Comparison of ENCODE assay signal across 8 mouse cellular contexts in the genomic region with DNA sequence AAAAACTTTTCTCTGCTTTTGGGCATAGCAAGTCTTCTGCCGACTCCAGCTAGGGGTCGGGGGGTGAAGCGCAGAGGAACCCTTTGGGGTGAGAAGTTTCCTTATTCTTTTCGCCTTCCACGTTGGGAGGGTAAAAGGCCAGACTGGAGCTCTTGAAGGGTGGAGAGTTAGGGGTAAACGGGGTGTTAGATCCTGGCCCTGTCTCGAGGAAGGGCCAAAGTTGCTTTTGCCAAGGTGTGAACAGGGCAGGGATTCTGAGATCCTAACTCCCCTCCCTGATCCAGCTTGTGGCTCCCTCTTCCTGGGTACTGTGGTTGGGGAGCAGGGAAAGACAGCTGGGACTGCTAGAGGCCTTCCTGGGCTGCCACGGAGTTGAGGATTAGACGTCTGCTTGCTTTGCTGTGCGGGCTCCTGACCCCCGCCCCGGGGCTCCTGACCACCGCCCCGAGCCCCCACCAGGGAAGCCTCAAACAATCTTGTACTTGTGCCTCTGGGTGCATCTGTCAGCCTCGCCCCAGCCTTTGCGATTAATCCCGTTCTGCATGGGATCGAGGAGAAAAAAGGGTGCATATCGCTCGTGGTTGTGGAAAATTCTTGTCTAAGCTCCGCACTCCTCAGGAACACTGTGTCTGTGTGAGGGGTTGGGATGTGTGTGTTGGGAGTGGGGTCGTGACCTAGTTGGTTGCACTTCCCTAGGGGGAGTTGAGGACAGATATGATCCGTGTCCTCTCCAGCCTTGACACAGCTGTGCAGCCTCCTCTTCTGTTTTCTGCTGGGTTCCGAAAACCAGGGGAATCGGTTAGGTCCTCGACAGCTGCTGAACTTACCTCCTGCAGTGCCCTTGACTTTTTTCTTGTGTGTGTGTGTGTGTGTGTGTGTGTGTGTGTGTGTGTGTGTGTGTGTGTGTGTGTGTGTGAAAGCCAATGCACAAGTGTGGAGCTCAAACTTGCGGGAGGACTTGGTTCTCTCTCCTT. TPM values are rescaled to one million over a fixed set of nuclear protein-coding genes. Genes with fewer than 3 reads are reported as not detected.
DNase-seq lines count a peak whose midpoint lies in the region; ATAC-seq and TF ChIP-seq lines count a peak whose summit lies in the region.

No protein-coding gene starts in this region.

- H3K27me3 ChIP-seq in lung, embryonic 14.5 days (ENCODE audit: insufficient read depth, low read length), result peaks cover 22% of the 10 kb centered on the region
- peaks cover 11% of the 10 kb centered on the region for H3K27me3 ChIP-seq in forebrain, embryonic 11.5 days (ENCODE audit: control insufficient read depth, insufficient read depth, low read length)
- no peaks in the 10 kb centered on the region; the same call in 1 of the 2 replicates for H3K27me3 ChIP-seq in intestine, postnatal 0 days (replicated peaks; ENCODE audit: control insufficient read depth, insufficient read depth, low read length)
- peaks cover 64% of the 10 kb centered on the region for H3K27me3 ChIP-seq in neural tube, embryonic 13.5 days

- H3K36me3 ChIP-seq in lung, embryonic 14.5 days (ENCODE audit: insufficient read depth), result 0 out of 2 replicates have a peak, but pooled peaks cover 6% of the 10 kb centered on the region
- no peaks in the 10 kb centered on the region for H3K36me3 ChIP-seq in forebrain, embryonic 11.5 days (ENCODE audit: control insufficient read depth, insufficient read depth, low read length)
- 0 out of 2 replicates have a peak, but pooled peaks cover 3% of the 10 kb centered on the region for H3K36me3 ChIP-seq in intestine, postnatal 0 days (ENCODE audit: control insufficient read depth, insufficient read depth)
- H3K36me3 ChIP-seq in neural tube, embryonic 13.5 days, result no peaks in the 10 kb centered on the region

- H3K4me2 ChIP-seq in lung, embryonic 14.5 days, result peak overlapping the region; percentile 90
- peak overlapping the region; percentile 97 for H3K4me2 ChIP-seq in forebrain, embryonic 11.5 days (ENCODE audit: low read depth, low read length, severe bottlenecking)
- H3K4me2 ChIP-seq in intestine, postnatal 0 days (replicated peaks; ENCODE audit: low read depth), result peak overlapping the region; percentile 87
- peak overlapping the region; percentile 98 for H3K4me2 ChIP-seq in neural tube, embryonic 13.5 days

- H3K27ac ChIP-seq in lung, embryonic 14.5 days (ENCODE audit: low read depth), result peak overlapping the region; percentile 46; the same call in 1 of the 2 replicates
- H3K27ac ChIP-seq in forebrain, embryonic 11.5 days (ENCODE audit: low read depth, low read length), result no peak overlapping the region
- H3K27ac ChIP-seq in intestine, postnatal 0 days (ENCODE audit: low read depth, low read length), result peak overlapping the region; percentile 92
- H3K27ac ChIP-seq in neural tube, embryonic 13.5 days (replicated peaks), result no peak overlapping the region

- H3K4me1 ChIP-seq in lung, embryonic 14.5 days (ENCODE audit: insufficient read depth), result peaks cover 7% of the 10 kb centered on the region; the same call in 1 of the 2 replicates
- H3K4me1 ChIP-seq in forebrain, embryonic 11.5 days (replicated peaks; ENCODE audit: control insufficient read depth, insufficient read depth, low read length), result peaks cover 12% of the 10 kb centered on the region
- no peaks in the 10 kb centered on the region; the same call in 1 of the 2 replicates for H3K4me1 ChIP-seq in intestine, postnatal 0 days (replicated peaks; ENCODE audit: control insufficient read depth, insufficient read depth, low read length)
- peaks cover 52% of the 10 kb centered on the region for H3K4me1 ChIP-seq in neural tube, embryonic 13.5 days (replicated peaks)

- H3K9ac ChIP-seq in lung, embryonic 14.5 days, result peak overlapping the region; percentile 75
- H3K9ac ChIP-seq in forebrain, embryonic 11.5 days (ENCODE audit: low read length), result peak overlapping the region; percentile 27; the same call in 1 of the 2 replicates
- peak overlapping the region; percentile 94 for H3K9ac ChIP-seq in intestine, postnatal 0 days (ENCODE audit: low read depth, low read length)
- peak overlapping the region; percentile 71 for H3K9ac ChIP-seq in neural tube, embryonic 13.5 days

- DNase-seq in lung, embryonic 14.5 days, result no peak
- no peak for DNase-seq in lung, postnatal 4 days
- no peak for DNase-seq in forebrain, embryonic 11.5 days (ENCODE audit: low spot score)
- DNase-seq in right cerebral cortex, postnatal 25 days, result no peak
- no peak for DNase-seq in ovary, postnatal 36 days (ENCODE audit: low spot score)

- H3K9me3 ChIP-seq in lung, embryonic 14.5 days (ENCODE audit: low read depth, low read length), result no peaks in the 10 kb centered on the region
- no peaks in the 10 kb centered on the region for H3K9me3 ChIP-seq in forebrain, embryonic 11.5 days (ENCODE audit: control insufficient read depth, low read length)
- H3K9me3 ChIP-seq in intestine, postnatal 0 days (ENCODE audit: control insufficient read depth), result no peaks in the 10 kb centered on the region
- no peaks in the 10 kb centered on the region for H3K9me3 ChIP-seq in neural tube, embryonic 13.5 days

- no peak for ATAC-seq in lung, embryonic 14.5 days (ENCODE audit: insufficient read depth)
- ATAC-seq in forebrain, embryonic 11.5 days (replicated peaks; ENCODE audit: low FRiP score), result no peak
- no peak for ATAC-seq in intestine, postnatal 0 days
- ATAC-seq in neural tube, embryonic 13.5 days (ENCODE audit: low read depth), result no peak
- no peak for ATAC-seq in erythroid progenitor cell, adult 5-6 weeks (replicated peaks; ENCODE audit: low FRiP score, poor library complexity, severe bottlenecking)

- H3K4me3 ChIP-seq in lung, embryonic 14.5 days (ENCODE audit: low read depth, low read length), result peak overlapping the region; percentile 71
- peak overlapping the region; percentile 62 for H3K4me3 ChIP-seq in forebrain, embryonic 11.5 days (ENCODE audit: low read depth, low read length)
- peak overlapping the region; percentile 86 for H3K4me3 ChIP-seq in intestine, postnatal 0 days (ENCODE audit: low read depth, low read length)
- H3K4me3 ChIP-seq in neural tube, embryonic 13.5 days, result peak overlapping the region; percentile 62

- TF ChIP-seq CTCF in lung, embryonic 14.5 days (IDR thresholded peaks at IDR 0.05; ENCODE audit: low read depth), result no peak
- no peak for TF ChIP-seq CTCF in intestine, postnatal 0 days (IDR thresholded peaks at IDR 0.05; ENCODE audit: low read depth)

- WGBS in lung, embryonic 14.5 days, result 12% methylated on average over 27 of the region's 27 CpGs
- 9% methylated on average over 27 of the region's 27 CpGs for WGBS in forebrain, embryonic 11.5 days
- WGBS in intestine, postnatal 0 days, result 18% methylated on average over 27 of the region's 27 CpGs
- 8% methylated on average over 27 of the region's 27 CpGs for WGBS in neural tube, embryonic 13.5 days

RNA-seq across cellular contexts. Expression of a gene that starts 1.7 kb away (rescaled TPM):
- polyA plus RNA-seq in lung, embryonic 14.5 days (2014; fragmentation: Nextera tagmentation; extraction: Ambion mirVana), result 6.9 and 7.6 TPM in 2 replicates
- 1.3 and 2.3 TPM in 2 replicates for polyA plus RNA-seq in forebrain, embryonic 11.5 days (2014; fragmentation: Nextera tagmentation; extraction: Ambion mirVana)
- 5.6 and 6.6 TPM in 2 replicates for polyA plus RNA-seq in intestine, postnatal 0 days (2015; fragmentation: Nextera tagmentation; extraction: Ambion mirVana)
- polyA plus RNA-seq in neural tube, embryonic 13.5 days (2015; fragmentation: Nextera tagmentation; extraction: Ambion mirVana), result 1.7 and 2.2 TPM in 2 replicates
- total RNA-seq in erythroid progenitor cell, adult 5-6 weeks (2015; ENCODE audit: low replicate concordance), result 1.3 TPM in 1 of 2 replicates, not detected in the other
- 0.39 TPM in 1 of 2 replicates, not detected in the other for total RNA-seq in erythroid progenitor cell, adult 5-6 weeks (2017; ENCODE audit: low replicate concordance)

Comparison
In these comparisons a context has a peak if more than half of its experiments do, and no peak if none do; other contexts are left out.
1. H3K27ac ChIP-seq: peak in lung, embryonic 14.5 days (single experiment) and intestine, postnatal 0 days (single experiment); none in forebrain, embryonic 11.5 days (single experiment) and neural tube, embryonic 13.5 days (single experiment).
2. H3K9ac ChIP-seq: peak in every context shown above with its lines; median percentile 94 in intestine, postnatal 0 days; 75 in lung, embryonic 14.5 days; 71 in neural tube, embryonic 13.5 days; 27 in forebrain, embryonic 11.5 days.
3. Peak in every context shown above with its lines, with median percentiles within 50 percentile points of each other: H3K4me2 ChIP-seq and H3K4me3 ChIP-seq.